Mouse (Mus musculus) A20 (cell line): Measurements from ENCODE around the gene Slc39a3.

ENCODE experiments used
- DNase-seq: peaks from one replicate; pipeline ENCODE4 v3.0.0-alpha.2; 2011; ENCODE audit warnings: low read depth, low spot score

The Slc39a3 gene

DNA sequence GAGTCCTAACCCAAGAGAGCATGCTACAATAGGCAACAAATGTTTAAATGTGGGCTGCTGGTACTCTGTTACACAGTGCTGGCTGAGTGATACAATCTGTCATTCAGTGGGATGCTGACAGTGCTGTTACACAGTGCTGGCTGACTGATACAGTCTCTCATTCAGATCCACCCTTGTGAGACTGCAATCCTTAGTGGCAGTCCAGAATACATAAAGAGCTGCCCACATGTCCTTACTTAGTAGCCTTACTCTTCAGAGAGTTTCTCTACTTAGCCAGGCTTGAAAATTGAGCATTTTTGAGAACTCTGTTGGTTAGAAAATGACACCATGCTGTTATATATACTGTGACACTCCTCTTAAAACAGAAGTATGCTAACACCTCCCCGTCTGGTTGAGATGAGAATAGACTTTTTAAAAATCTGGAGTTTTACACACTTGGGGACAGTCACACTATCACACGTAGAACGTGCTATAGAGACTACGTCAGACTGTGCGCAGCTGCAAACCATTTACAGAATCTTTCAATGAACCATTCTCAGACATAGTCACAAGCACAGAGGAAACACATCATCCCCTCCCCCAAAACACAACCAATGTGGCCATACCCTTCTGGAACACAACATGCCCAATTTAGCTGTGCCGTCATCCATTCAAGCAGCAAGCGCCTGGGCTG lies 31.1 kb downstream of the Slc39a3 start:
- DNase-seq, result no peak

DNA sequence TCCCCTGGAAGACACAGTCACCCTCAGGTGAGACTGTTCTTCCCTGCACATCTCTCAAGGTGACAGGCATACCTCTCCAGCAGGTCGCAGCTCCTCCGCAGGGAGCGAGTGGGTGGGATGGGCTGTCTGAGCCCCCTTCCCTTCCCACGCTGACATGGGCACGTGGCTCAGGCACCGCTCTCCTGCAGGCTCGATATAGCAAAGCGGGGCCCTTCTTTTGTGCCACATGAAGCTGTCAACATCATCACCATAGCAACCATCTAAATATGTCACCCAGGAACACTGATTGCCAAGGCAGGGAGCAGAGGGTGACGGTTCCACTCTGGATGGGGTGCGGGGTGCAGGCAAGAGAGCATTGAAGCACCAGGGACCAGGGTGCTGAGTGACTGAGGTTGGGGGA lies 36.1 kb downstream of the Slc39a3 start:
- no peak for DNase-seq

GRCm38 (mm10) chr10:81000197-81001062 lies 36.8 kb downstream of the Slc39a3 start:
- DNase-seq, result peak; percentile 56

DNA sequence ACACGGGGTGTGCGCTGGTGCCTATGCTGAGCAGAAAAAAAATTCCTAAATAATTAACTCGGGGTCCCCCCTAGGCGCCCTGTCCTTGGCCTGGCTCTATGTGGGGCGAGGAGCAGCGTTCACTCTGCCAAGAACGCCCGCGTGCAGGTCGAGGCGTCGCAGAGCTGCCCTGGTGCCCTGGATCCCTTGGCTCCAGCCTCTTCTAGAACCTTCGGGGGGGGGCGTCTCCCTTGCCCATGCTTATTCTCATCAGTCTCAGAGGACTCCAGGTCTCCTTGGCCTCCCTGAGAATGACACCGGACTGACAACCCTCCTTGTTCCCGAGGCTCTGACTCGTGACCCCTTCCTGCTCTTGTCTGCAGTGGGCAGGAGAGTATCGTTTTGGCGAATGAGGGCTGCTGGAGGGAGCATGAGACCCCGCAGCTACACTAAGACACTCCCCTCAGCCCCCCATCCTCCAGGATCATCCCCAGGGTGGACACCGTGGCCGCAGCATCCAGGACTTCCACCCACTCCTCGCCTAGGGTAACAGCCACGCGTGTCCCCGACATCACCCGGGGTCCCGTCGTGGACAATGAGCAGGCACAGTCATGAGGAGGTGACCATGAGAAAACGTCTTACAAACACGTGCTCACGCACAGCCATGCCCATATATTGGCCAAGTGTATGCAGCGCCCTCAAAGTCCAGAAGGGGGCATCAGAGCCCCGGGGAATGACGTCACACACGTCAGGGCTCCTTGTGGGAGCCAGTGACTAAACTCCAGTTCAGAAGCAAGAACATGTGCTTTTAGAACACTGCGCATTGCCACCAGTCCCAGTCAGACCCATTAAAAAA lies 37.6 kb downstream of the Slc39a3 start:
- peak; percentile 93 for DNase-seq

DNA sequence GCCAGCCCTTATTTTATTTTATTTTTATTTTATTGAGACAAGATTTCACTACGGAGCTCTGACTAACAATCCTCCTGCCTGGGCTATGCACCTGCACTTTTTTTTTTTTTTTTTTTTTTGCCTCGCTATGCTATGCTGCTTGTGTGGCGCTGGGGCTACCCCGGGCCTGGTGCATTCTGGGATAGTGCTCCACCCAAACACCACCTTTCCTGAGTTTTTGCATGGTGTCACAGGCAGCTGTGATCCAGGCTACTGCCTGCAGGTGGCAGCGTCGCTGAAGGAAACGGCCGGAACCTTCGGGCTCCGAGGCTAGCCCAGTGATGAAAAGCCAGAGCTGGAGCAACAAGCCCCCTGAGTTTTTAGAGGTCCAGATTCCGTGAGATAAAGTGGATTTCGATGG lies 38.4 kb downstream of the Slc39a3 start:
- peak; percentile 92 for DNase-seq

DNA sequence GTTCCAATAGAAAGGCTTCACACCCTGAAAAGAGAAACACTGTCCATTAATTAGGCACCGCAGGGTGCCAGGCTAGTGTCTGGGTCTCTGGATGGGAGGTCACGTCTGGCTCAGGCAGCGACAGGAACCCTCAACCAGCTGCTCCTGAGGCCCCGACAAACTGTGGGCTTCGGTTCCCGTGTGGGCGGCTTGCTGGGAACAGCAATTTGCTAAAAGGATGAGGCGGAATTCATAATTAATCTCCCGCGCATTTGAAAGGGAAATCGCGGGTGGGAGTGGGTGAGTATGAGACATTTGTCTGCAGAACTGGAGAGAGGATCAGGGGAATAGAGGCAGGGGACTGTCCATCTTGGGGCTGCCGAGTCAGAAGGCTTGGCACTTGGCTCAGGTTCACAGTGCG lies 39.2 kb downstream of the Slc39a3 start:
- DNase-seq, result no peak

GRCm38 (mm10) chr10:80997332-80997731 lies 39.9 kb downstream of the Slc39a3 start:
- no peak for DNase-seq

GRCm38 (mm10) chr10:80996501-80996900 lies 40.7 kb downstream of the Slc39a3 start:
- no peak for DNase-seq

GRCm38 (mm10) chr10:80995091-80995632 lies 42.1 kb downstream of the Slc39a3 start:
- peak; percentile 77 for DNase-seq

GRCm38 (mm10) chr10:80994621-80995020 lies 42.6 kb downstream of the Slc39a3 start:
- no peak for DNase-seq

- no peak for DNase-seq
Measured at GRCm38 (mm10) chr10:80993276-80993675, 44.0 kb downstream of the Slc39a3 start.

DNA sequence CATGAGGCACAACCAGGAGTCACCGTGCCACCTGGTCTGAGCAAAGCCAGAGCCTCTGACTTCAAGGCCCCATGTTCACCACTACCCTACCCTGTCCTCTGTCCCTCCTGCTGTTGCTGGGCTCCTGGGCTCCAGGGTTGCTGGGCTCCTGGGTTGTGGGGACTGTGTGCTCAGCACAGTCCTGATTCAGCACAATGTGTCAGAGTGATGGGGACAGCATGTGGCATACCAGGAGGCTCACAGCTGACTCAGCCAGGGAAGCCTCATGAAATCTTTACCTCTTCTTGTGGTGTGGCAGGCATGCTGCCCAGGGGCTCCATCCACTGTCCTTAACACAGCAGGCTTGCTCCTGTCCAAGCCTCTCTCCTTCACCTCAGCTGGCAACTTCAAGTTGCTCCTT lies 45.3 kb downstream of the Slc39a3 start:
- DNase-seq, result no peak

DNA sequence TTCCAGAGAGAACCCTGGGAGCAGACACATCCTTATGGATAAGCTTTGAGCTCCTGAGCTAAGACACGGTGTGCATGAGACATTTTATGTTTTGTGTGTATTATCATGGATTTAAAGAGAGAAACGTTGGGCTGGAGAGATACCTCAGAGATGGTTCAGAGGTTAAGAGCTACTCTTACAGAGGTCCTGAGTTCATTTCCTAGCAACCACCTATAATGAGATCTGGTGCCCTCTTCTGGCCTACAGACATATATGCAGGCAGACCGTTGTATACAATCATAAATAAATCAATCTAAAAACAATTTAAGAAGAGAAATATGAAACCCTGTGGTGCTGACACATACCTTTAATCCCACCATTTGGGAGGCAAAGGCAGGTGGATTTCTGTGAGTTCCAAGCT lies 46.2 kb downstream of the Slc39a3 start:
- peak; percentile 77 for DNase-seq

DNA sequence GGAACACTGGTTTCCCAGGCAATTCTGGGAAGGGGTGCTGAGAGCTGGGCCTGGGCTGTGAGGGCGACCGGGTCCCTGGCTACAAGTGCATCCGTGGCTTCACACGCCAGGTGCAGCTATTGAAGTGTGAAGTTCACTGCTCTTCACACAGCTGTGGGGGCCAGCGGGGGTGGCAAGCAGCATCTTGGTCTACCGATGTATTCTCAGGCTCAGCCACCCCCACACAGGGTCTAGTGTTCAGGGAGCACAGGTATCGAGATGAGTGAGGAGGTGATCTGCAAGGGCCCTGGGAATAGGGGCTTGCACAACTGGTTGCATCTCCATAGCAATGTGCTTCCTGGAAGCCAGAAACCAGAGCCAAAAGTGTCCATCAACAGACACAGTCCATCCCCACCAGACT lies 46.8 kb downstream of the Slc39a3 start:
- peak; percentile 94 for DNase-seq

DNA sequence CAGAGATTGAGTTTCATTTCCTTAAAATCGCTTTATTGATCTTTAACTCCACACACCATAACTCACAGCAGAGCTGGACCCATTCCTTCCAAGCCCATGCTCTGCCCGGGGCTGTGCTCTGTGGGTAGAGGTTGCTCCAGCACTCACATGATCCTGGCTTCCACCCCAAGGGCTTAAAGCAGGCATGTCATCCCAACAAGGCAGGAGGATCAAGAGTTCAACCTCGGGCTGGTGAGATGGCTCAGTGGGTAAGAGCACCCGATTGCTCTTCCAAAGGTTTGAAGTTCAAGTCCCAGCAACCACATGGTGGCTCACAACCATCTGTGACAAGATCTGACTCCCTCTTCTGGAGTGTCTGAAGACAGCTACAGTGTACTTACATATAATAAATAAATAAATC lies 47.4 kb downstream of the Slc39a3 start:
- peak; percentile 89 for DNase-seq

DNA sequence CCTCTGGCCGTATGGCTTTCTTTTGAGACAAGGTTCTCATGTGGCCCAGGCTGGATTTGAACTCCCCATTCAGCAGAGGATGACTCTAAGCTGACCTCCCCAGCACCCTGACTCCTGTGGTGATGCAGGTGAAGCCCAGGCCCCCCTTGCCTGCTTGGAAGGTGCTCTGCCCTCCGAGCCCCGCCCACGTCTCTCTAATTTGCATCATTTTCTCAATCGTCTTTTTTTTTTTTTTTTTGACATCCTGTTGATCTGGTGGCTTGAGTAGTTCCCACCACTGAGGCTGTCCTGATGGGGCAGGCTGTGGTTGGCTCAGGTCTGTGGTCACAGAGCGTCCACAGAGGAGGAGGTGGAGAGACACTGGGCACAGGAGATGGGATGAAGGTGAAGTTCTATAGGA lies 47.8 kb downstream of the Slc39a3 start:
- peak; percentile 92 for DNase-seq

- DNase-seq, result peak; percentile 86
Measured at GRCm38 (mm10) chr10:80987709-80988441, 49.4 kb downstream of the Slc39a3 start.

GRCm38 (mm10) chr10:80986754-80987153 lies 50.5 kb downstream of the Slc39a3 start:
- no peak for DNase-seq

GRCm38 (mm10) chr10:80985970-80986701 lies 51.1 kb downstream of the Slc39a3 start:
- DNase-seq, result no peak

- peak; percentile 65 for DNase-seq
Measured at GRCm38 (mm10) chr10:80985241-80985969, 51.8 kb downstream of the Slc39a3 start.
